Mouse (Mus musculus) neural tube, embryonic 14.5 days (tissue): ENCODE results near the gene Spon2. TPM values are rescaled to one million over a fixed set of nuclear protein-coding genes. Genes with fewer than 3 reads are reported as not detected.

Experiments used
- ATAC-seq: fragments of 200-750 bp; cut with Nextera tagmentation; 2 replicates; pipeline ENCODE4 v1.8.0; 2017; ENCODE audit warnings: low read depth, mild to moderate bottlenecking, moderate TSS enrichment, moderate library complexity
- H3K27ac ChIP-seq: fragments of 300-500 bp; sonication (generic); 2 replicates; pipeline ENCODE4 v1.5.1; 2014; ENCODE audit warnings: low read depth, mild to moderate bottlenecking, control low read depth, low read length, moderate library complexity, mixed read lengths
- H3K27me3 ChIP-seq: fragments of 300-500 bp; sonication (generic); 2 replicates; pipeline ENCODE4 v1.6.1; 2014; ENCODE audit warnings: low read length; ENCODE audit not compliant: control insufficient read depth, insufficient read depth
- H3K36me3 ChIP-seq: fragments of 300-500 bp; sonication (generic); 2 replicates; pipeline ENCODE4 v1.6.1; 2014; ENCODE audit warnings: low read length, mixed read lengths; ENCODE audit not compliant: control insufficient read depth, insufficient read depth
- H3K4me1 ChIP-seq: fragments of 300-500 bp; sonication (generic); 2 replicates; pipeline ENCODE4 v1.6.1; 2014; ENCODE audit warnings: low read length; ENCODE audit not compliant: control insufficient read depth, insufficient read depth
- H3K4me2 ChIP-seq: fragments of 300-500 bp; sonication (generic); 2 replicates; pipeline ENCODE4 v1.6.1; 2014; ENCODE audit warnings: mild to moderate bottlenecking, low read depth, low read length, control low read depth
- H3K4me3 ChIP-seq: fragments of 300-500 bp; sonication (generic); 2 replicates; pipeline ENCODE4 v1.5.1; 2014; ENCODE audit warnings: low read depth, low read length, control low read depth, mixed read lengths
- H3K9ac ChIP-seq: fragments of 300-500 bp; sonication (generic); replicated peaks from 2 replicates; pipeline ENCODE4 v1.6.1; 2014; ENCODE audit warnings: low read depth, mild to moderate bottlenecking, control low read depth, low read length, mixed read lengths
- H3K9me3 ChIP-seq: fragments of 300-500 bp; sonication (generic); 2 replicates; pipeline ENCODE4 v1.6.1; 2016; ENCODE audit warnings: low read length; ENCODE audit not compliant: control insufficient read depth
- WGBS: fragments of 180-500 bp; shearing (Covaris S2); extraction: QIAGEN DNeasy Blood & Tissue Kit; methylation state at CpG from one replicate; pipeline ENCODE4 v1.1.7; 2014; 5-methylcytosine and 5-hydroxymethylcytosine counted together
- polyA plus RNA-seq: library from polyadenylated mRNA; unstranded; fragments of >200 nt; fragmentation: Nextera tagmentation; extraction: Ambion mirVana; gene quantifications from 2 replicates; pipeline ENCODE4 v1.2.1, GENCODE M21; 2014

Spon2 gene
- polyA plus RNA-seq, 1 experiment from 2014 or later: 0.54 TPM

DNA sequence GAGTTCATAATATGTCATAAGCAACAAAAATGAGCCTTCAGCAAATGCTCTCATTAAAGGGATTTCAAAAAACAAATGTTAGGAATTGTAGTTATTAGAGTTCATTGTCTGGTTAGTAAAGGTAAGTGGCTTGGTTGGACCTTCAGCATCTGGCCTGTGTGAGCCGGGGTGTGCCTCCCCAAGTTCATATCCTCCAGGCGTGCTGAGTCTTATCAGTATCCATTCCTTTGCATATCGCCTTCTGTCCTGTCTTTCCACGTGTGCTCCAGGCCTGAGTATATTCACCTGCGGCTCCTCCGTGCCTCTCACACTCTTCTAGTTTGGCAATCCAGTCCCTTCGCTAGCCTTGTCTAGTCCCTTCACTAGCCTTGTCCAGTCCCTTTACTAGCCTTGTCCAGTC is 11.9 kb downstream of the Spon2 start:
- no peaks in the 10 kb centered on the region for H3K9me3 ChIP-seq
- H3K4me2 ChIP-seq: no peak overlapping the region
- no peaks in the 10 kb centered on the region for H3K27me3 ChIP-seq
- H3K9ac ChIP-seq: no peak overlapping the region
- ATAC-seq: no peak
- no peaks in the 10 kb centered on the region for H3K4me1 ChIP-seq
- no peaks in the 10 kb centered on the region for H3K36me3 ChIP-seq
- H3K27ac ChIP-seq: no peak overlapping the region
- 95% methylated on average over 7 of the region's 7 CpGs for WGBS
- no peak overlapping the region for H3K4me3 ChIP-seq

DNA sequence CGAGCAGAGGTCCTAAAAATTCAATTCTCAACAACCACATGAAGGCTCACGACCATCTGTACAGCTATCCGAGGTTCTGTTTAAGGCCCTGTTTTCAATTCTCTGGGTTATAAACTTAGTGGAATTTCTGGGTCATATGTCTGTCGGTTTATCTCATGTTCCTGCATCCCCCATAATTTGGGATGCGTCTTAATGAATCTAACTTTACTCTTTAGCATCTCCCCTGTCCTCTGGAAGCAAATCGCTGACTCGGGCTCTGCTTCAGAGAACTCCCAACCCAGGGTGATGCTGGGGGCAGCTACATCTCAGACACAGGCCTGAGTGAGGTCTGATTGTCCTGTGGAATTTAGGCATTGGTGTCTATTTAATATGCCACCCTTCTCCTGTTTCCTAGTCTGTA is 14.0 kb downstream of the Spon2 start:
- no peaks in the 10 kb centered on the region for H3K36me3 ChIP-seq
- H3K9me3 ChIP-seq: no peaks in the 10 kb centered on the region
- no peak overlapping the region for H3K27ac ChIP-seq
- no peak overlapping the region for H3K4me3 ChIP-seq
- no peak overlapping the region for H3K4me2 ChIP-seq
- no peaks in the 10 kb centered on the region for H3K4me1 ChIP-seq
- H3K9ac ChIP-seq: no peak overlapping the region
- no peak for ATAC-seq
- H3K27me3 ChIP-seq: no peaks in the 10 kb centered on the region
- WGBS: 83% methylated on average over 7 of the region's 7 CpGs

DNA sequence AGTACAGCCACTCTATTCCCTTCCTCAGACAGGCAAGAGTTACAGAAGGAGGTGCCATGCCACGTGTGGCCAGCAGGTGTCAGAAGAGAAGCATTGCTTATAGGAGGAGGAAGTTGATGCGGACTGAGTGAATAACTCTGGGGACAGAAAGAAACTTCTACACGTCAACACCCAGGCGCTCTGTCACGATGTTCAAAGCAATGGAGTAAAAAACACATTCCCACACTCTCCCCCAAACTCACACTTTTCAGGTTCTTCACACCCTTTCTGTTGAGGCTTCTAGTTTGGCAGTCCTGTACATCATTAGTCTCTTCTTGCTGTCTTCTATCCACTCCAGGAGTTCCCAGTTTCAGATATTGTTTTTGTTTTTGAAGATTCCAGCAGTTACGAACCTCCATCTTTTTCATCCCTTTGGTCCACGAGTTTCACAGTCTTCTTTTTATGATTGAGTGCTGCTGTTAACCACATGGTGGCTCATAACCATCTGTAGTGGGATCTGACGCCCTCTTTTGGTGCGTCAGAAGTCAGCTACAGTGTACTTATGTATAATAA is 14.5 kb downstream of the Spon2 start:
- Histone ChIP-seq H3K4me1 (no peaks in the 10 kb centered on the region), H3K9ac (no peak overlapping the region), H3K4me3 (no peak overlapping the region), H3K36me3 (no peaks in the 10 kb centered on the region), H3K27me3 (no peaks in the 10 kb centered on the region), H3K4me2 (0 out of 2 replicates have a peak overlapping the region, but pooled peaks have one; percentile 21), H3K27ac (no peak overlapping the region), H3K9me3 (no peaks in the 10 kb centered on the region)
- WGBS: 16% methylated on average over 9 of the region's 9 CpGs
- ATAC-seq: peak; percentile 56; the same call in 1 of the 2 replicates

DNA sequence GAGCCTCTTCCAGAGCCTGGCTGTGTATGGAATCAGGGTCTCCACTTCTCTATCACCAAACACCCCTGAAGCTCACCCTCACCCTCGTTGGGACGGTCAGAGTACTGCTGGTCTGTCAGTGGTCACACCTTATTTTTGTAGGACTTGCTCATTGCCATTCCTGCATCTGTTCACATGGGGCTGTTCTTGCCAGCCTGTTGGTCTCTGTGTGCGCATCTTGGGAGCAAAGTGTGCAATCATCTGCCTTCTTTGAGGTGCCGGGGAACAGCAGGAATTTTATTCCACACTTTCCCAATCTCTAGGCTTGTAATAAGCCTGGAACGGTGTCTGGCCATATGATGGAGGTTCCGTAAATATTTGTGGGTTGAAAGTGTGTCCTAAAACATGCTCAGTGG is 15.1 kb downstream of the Spon2 start:
- Histone ChIP-seq H3K27ac (no peak overlapping the region), H3K4me1 (no peaks in the 10 kb centered on the region), H3K4me2 (no peak overlapping the region), H3K27me3 (no peaks in the 10 kb centered on the region), H3K9me3 (no peaks in the 10 kb centered on the region), H3K4me3 (no peak overlapping the region), H3K36me3 (no peaks in the 10 kb centered on the region), H3K9ac (no peak overlapping the region)
- no peak for ATAC-seq
- 83% methylated on average over 6 of the region's 6 CpGs for WGBS

- no peak for ATAC-seq
- WGBS: 88% methylated on average over 13 of the region's 13 CpGs
- no peak overlapping the region for H3K9ac ChIP-seq
These were observed 15.6 kb downstream of the Spon2 start for GRCm38 (mm10) chr5:33202516-33203170.

DNA sequence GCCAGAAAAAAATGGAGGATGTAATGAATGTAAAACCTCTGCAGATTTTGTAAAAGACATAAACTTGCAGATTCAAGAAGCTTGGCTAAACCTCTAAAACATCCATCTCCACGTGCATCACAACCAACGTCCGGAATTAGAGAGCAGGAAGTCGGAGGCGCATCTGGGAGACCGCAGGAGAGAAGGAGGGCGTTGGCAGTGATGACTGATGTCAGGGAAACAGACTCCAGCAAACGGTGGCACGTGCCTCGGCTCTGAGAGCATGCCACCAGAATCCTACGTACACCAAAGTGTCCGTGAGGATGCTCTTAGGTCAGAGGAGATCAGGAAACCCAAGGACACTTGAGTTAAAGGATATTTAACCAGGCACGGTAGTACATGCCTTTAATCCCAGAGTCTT is 16.6 kb downstream of the Spon2 start:
- H3K9ac ChIP-seq: no peak overlapping the region
- no peaks in the 10 kb centered on the region for H3K4me1 ChIP-seq
- no peaks in the 10 kb centered on the region for H3K27me3 ChIP-seq
- no peak overlapping the region for H3K4me3 ChIP-seq
- 76% methylated on average over 13 of the region's 13 CpGs for WGBS
- no peak for ATAC-seq
- no peak overlapping the region for H3K4me2 ChIP-seq
- no peak overlapping the region for H3K27ac ChIP-seq
- no peaks in the 10 kb centered on the region for H3K36me3 ChIP-seq
- no peaks in the 10 kb centered on the region for H3K9me3 ChIP-seq

More at GRCm38 (mm10) chr5:33202516-33203170, 15.6 kb downstream of the Spon2 start:
- Histone ChIP-seq H3K9me3 (no peaks in the 10 kb centered on the region), H3K27me3 (no peaks in the 10 kb centered on the region), H3K4me2 (no peak overlapping the region), H3K4me3 (no peak overlapping the region), H3K4me1 (no peaks in the 10 kb centered on the region), H3K36me3 (no peaks in the 10 kb centered on the region), H3K27ac (no peak overlapping the region)

DNA sequence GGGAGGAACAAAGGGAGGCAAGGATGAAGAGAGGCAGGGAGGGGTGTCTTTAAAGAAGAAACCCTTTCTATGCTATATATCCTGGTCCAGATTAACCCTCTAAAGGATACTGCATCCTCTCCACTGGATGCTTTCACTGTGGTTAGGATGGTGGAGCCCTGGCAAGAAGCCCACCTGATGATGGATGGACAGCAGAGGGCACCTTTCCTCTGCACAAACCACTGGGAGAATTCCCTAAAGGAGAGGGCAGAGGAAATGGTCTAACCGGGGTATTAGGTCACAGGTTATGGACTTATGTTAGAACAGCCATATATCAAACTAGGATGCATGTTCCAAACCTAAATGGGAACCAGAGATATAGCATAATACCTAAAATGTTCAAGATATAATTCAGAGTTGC is 18.2 kb downstream of the Spon2 start:
- Histone ChIP-seq H3K27me3 (no peaks in the 10 kb centered on the region), H3K27ac (no peak overlapping the region), H3K4me3 (no peak overlapping the region), H3K4me2 (no peak overlapping the region), H3K4me1 (no peaks in the 10 kb centered on the region), H3K9me3 (no peaks in the 10 kb centered on the region), H3K36me3 (no peaks in the 10 kb centered on the region), H3K9ac (no peak overlapping the region)
- 64% methylated on average over 1 of the region's 1 CpGs for WGBS
- ATAC-seq: no peak

DNA sequence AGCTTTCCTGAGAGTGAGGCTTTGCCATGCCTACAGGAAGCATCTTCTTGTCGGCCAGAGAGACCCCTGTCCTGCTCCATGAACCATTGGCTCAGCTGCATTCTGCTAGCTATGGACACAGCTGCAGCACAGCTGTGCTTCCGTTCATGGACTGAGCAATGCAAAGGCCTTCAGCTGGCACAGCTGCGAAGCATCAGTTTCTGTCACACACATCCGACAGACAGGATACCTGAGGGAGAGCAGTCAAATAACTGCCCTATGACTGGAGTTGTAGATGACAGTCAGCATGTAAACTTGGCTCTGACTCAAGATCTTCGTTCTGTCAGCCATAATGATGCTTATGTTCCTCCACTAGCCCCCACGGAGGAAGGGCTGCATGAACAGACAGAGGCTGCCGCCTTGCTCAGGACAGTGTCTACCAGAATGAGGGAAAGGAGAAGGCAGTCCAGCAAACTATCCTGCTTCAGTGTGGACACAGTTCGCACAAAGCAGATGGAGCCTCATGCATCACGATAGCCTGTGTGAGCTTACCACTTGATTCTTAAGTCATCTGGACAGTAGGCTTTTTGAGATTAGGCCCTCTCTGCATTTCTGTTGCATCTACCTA is 22.9 kb downstream of the Spon2 start:
- 72% methylated on average over 9 of the region's 9 CpGs for WGBS

GRCm38 (mm10) chr5:33193567-33193966 is 24.7 kb downstream of the Spon2 start:
- Histone ChIP-seq H3K4me1 (no peaks in the 10 kb centered on the region), H3K36me3 (no peaks in the 10 kb centered on the region), H3K27me3 (no peaks in the 10 kb centered on the region), H3K27ac (no peak overlapping the region), H3K4me2 (no peak overlapping the region), H3K4me3 (no peak overlapping the region), H3K9me3 (no peaks in the 10 kb centered on the region), H3K9ac (no peak overlapping the region)
- WGBS: 74% methylated on average over 7 of the region's 7 CpGs
- no peak for ATAC-seq

More for the DNA sequence above, 22.9 kb downstream of the Spon2 start:
- no peaks in the 10 kb centered on the region for H3K36me3 ChIP-seq
- no peaks in the 10 kb centered on the region for H3K9me3 ChIP-seq
- no peak overlapping the region for H3K9ac ChIP-seq
- ATAC-seq: no peak
- no peak overlapping the region for H3K4me3 ChIP-seq
- no peaks in the 10 kb centered on the region for H3K27me3 ChIP-seq
- H3K27ac ChIP-seq: no peak overlapping the region
- H3K4me2 ChIP-seq: no peak overlapping the region
- no peaks in the 10 kb centered on the region for H3K4me1 ChIP-seq
